Mouse (Mus musculus): ENCODE measurements around the gene Hsd17b2. TPM values are rescaled to one million over a fixed set of nuclear protein-coding genes. Genes with fewer than 3 reads are reported as not detected.

Hsd17b2 gene
- total RNA-seq, 2 experiments from 2014 or later: not detected

GRCm38 (mm10) chr8:117775626-117776025, 73.9 kb downstream of the Hsd17b2 start:
- no peak for DNase-seq

GRCm38 (mm10) chr8:117776075-117776474, 74.4 kb downstream of the Hsd17b2 start:
- DNase-seq: no peak

DNA sequence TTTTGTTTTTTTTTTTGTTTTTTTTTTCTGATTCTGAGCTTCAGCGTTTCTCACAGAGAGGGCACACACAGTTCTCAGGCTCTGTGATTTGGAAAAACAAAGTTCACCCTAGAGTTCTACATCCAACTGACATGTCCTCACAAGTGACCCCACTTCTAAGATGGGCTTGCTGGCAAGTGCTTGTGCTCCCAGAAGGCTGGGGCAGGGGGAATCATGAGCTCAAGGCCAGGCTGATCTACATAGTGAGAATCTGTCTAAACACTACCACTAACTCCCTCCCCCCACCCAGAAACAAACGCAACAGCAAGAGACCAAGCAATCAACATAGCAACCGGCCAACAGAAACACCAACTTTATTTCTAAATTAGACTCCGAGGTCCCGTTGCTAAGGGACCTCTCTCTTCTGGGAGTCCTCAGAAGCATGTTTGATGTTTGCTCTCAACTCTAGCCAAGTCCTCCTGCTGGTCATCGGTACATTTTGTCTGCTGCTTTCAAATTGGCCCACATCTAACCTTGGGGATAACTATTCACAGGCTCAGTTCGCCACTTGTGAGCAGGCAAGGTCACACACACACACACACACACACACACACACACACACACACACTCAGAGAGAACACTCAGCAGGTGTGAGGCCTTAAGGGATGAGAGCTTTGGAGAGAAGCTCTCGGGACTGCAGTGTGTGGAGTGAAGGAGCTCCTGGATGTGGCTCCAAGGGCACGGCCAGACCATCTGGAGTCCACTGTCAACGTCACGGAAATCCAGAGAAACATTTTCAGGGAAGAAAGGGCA, 77.0 kb downstream of the Hsd17b2 start:
- DNase-seq: peak in 1 of 2 experiments; percentile 16

DNA sequence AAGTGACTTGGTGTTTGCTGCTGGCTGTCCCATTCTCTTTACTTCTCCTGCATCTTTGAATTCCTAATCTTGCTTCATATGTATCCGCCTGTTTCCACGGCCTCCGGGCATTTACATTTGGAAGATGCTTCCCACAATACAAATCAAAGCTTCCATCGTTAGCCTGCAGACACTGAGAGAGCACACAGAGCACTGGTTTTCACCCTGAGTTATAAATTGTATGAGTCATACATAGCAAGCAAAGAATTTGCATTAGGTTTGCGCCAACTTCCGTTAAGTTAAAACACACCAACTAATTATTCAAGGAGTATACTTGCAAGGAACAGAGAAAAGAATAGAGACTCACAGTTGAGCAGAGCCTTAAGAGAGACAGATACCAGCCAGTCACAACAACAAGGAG, 77.6 kb downstream of the Hsd17b2 start:
- DNase-seq: no peak

GRCm38 (mm10) chr8:117781375-117782129, 79.8 kb downstream of the Hsd17b2 start:
- no peak for DNase-seq

DNA sequence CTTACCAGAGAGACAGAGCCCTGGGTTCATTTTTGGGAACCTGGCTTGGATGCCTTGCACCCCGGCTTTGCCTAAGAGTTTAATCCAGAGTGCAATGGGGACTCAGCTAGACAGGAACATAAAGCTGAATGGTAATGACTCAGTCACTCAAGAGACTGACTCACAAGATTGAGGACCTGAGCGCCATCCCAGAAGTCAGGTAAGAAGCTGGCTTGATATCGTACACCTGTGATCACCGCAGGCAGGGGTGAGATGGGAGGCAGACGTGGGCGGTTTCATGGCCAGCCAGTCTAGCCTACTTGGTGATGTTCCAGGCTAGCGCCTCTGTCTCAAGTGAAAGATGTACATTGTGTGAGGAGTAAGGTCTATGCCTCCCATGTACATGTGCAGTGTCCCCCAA, 81.3 kb downstream of the Hsd17b2 start:
- no peak for DNase-seq

DNA sequence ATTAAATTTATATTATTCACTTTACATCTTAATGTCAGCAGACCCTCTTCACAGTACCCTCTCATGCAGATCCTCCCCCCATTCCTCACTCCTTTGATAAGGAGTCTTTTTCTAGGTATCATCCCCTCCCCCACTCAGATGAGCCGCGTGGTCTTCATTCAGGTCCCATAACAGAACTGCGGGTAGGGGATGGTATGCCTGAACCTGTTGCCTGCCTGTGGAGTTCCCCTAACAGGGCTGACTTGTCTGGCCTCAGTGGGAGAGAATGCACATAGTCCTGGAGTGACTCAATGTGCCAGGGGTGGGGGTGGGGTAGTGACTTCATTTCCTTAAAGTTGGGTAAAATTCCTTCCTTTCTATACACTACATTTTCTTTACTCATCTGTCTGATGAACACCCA, 84.7 kb downstream of the Hsd17b2 start:
- DNase-seq: no peak

- no peak for DNase-seq
Measured at GRCm38 (mm10) chr8:117792616-117793144, 91.0 kb downstream of the Hsd17b2 start.

DNA sequence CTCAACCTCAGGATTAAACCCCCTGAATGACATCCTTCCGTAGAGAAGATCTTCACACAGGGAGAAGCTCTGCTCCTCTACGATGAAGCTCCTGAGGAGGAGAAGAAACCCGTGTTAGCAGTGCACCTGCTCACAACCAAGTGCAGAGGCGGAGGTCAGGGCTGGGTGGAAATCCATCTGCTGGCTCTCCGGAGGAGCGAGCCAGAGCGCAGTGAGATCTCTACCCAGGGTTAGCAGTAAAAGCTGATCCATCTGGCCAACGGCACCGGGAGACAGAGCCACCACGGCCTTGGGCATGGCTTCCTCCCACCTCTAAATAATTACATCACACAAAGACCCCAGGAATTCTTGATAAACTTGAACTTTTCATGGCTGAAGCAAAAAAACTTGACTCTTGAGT, 92.9 kb downstream of the Hsd17b2 start:
- DNase-seq: no peak

DNA sequence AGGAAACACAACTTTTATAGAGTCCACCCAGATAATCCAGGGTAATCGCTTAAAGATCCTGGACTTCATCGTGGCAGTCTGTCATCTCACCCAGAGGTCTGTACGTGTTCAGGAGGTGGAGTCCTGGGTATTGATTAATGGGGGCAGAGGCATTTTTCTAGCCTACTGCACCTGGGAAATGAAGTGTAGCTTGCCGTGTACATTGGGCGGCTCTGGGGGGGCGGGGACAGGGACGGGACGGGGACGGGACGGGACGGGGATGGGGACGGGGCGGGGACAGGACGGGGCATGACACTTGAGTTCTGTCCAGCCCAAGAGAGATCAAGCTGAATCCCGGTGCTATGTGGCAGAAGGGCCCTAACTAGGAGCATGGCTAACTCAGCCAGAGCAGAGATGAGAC, 94.8 kb downstream of the Hsd17b2 start:
- no peak for DNase-seq

DNA sequence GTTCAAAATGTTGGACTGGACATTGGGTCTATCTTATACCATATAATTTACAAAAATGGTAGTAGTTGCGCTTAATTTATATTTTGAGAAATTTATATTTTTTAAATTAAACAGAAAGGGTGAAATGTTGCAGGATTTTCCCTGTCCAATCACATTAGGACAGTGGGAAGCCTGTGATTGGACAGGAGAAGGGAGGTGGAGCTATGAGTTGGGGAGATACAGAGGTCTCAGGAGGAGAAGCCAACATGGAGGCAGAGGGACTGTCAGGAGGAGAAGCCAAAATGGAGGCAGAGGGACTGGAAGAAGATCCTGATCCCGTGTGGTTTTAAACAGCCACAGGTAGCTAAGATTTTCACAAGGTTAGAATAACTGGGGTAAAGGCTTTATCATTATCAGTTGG, 96.4 kb downstream of the Hsd17b2 start:
- no peak for DNase-seq

- peak; percentile 97 for DNase-seq
Measured at GRCm38 (mm10) chr8:117801443-117802298, 100.0 kb downstream of the Hsd17b2 start, which contains the start of gene Mphosph6. Gene Mphosph6 (minus strand): TSS chr8:117801943.

GRCm38 (mm10) chr8:117802299-117802689, 100.6 kb downstream of the Hsd17b2 start:
- DNase-seq: no peak

DNA sequence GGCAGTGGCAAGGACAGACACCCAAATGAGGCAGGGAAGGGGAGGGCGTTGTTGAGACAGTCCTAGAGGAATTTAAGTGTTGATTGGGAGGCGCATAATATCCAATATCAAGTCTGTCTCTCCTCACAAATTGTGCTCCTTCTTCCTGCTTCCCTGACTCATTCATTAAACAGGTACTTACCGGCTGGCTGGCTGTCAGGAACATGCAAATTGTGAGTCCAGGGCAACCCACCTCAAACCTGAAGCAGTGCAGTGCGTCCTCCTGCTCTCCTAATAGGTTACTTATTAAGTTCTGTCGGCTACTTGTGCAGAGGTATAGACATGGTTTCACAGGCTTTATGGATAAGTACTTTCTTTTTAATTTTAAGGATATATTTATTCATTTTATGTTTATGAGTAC, 103.7 kb downstream of the Hsd17b2 start:
- no peak for DNase-seq

Other genes with a start within 250 kb of the Hsd17b2 start
- gene Plcg2, start 203.6 kb upstream of the Hsd17b2 start, total RNA-seq (2021): 1 to 10 TPM; 7.6 to 8.5 TPM
- gene Sdr42e1, start 28.2 kb upstream of the Hsd17b2 start, total RNA-seq (2021): 1 to 10 TPM; 2.9 to 3.9 TPM
- 1 to 10 TPM; 7.5 to 7.6 TPM for gene Mphosph6, start 100.0 kb downstream of the Hsd17b2 start, total RNA-seq (2021)

Data from heart, adult 18-20 months (tissue).